Mouse (Mus musculus): ENCODE measurements at regions not wholly inside any gene's neighbourhood (a gene's known extent, or its start where the extent isn't known, plus 50 kb on each side); places are given as distances from the start of the nearest gene placed in this dataset.

- DNase-seq, result no peak
Measured at GRCm38 (mm10) chr3:6675354-6675753, 55.1 kb upstream of the 1700008P02Rik start.

All from cerebellum, adult 9-10 months (tissue).